Mouse (Mus musculus) Muller cell, postnatal 12 days (primary cell): Measurements from ENCODE around the gene Olfr608.
"Not testable (repeated sequence)": the region's sequence is repeated elsewhere in the genome, so short reads cannot be mapped to it uniquely, and the experiment has no call there.

Experiments
- DNase-seq: peaks from one replicate; pipeline ENCODE4 v3.0.0-alpha.2; 2015; ENCODE audit errors: inconsistent ontology term

The Olfr608 gene

DNA sequence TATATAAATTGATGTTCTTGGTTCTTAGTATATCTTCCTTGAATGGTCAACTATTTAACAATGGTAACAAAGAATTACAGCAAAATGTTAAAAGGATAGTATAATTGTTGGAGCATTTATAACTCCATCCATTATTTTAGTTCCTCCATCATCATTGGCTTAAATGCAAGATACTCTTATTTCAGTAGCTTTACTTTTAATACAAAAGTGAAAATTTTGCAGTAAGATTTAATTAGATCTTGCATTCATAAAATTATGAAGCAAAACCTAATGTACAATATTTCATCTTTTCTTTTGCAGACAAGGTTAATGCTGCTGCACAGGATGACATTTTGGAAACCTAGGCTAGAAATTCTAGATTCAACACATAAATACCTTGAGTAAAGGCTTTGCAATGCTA, at the start of gene Olfr608:
TSS of gene Olfr608 (plus strand) at position 301 of the 400 bp plus-strand sequence.
- no peak for DNase-seq

DNA sequence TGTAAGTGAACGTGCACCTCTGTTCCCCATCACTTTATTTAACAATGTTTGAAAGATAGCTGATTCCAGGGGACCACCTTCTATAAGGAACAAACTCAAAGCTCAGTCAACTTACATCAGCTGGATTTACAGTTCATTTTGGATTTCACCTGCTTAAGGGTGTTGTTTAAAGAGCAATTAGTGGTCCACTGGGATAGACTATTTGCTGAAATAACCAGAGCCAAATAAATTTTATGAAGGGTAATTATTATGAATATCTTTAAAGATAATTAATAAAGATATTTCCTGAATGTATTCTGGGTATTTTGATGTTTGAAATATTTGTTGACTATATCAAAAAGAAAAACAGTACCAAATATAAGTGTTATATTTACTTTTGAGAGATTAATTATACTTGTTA, 24.3 kb upstream of the Olfr608 start, which contains the start of gene Olfr605:
TSS of gene Olfr605 (minus strand) at position 101 of the 400 bp plus-strand sequence.
- DNase-seq: no peak

- no peak for DNase-seq
Measured at GRCm38 (mm10) chr7:103448746-103449145, 20.9 kb upstream of the Olfr608 start, which contains the start of gene Olfr606. TSS of gene Olfr606 (plus strand) at chr7:103449046.

DNA sequence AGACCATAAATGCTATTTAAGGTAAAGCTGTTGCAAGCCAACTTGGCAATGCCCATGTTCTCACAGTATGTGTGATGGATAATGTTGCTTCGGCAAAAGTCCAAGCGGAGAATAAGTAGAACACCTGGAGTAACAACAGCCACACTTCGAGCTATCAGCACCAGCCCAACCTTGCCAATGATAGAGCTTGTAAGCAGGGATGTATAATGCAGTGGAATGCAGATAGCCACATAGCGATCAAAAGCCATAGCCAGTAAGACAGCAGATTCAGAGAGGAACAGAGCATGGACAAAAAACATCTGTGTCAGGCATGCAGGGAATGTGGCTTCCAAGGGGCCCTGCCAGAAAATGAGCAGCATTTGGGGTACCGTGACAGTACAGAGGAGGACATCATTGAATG, 9.1 kb upstream of the Olfr608 start:
- no peak for DNase-seq

DNA sequence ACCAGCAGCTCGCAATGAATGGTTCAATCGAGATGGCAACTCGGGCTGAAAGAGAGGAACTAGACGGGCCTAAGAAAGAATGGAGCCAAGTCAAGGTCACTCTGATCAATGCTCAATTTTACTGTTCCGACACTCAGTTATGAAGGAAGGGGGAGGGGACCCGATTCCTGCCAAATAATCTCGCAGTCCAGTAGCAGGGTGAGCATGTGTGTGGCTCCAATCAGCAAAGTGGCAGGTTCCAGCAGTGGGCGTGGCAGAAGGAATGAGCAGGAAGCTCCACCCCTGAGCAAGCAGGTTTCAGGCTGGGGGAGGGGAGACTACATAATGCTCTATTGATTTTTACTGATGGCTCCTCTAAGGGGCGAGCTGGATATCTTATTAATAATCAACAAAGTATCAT, 7.4 kb downstream of the Olfr608 start:
- not testable (repeated sequence) for DNase-seq

DNA sequence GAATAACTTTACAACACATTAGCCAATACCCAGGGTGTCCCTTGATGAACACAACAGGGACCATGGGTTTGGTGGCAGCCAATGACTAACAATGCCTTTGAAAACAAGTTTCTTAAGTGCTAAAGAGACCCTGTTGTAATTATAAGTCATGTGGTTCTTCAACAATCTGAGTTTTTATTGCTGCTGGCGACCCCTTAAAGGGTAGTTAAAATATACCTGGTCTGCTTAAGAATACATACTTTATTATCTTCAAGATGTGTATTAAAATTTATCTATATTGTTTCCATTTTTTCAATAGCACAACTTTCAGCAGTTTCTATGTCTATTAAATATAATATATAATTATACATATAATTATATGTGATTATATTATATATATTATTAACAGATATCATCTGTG, 28.3 kb downstream of the Olfr608 start, which contains the start of gene Olfr609:
TSS of gene Olfr609 (minus strand) at position 101 of the 400 bp plus-strand sequence.
- no peak for DNase-seq

- no peak for DNase-seq
Measured at GRCm38 (mm10) chr7:103512022-103512421, 42.3 kb downstream of the Olfr608 start, which contains the start of gene Olfr610. TSS of gene Olfr610 (minus strand) at chr7:103512122.

DNA sequence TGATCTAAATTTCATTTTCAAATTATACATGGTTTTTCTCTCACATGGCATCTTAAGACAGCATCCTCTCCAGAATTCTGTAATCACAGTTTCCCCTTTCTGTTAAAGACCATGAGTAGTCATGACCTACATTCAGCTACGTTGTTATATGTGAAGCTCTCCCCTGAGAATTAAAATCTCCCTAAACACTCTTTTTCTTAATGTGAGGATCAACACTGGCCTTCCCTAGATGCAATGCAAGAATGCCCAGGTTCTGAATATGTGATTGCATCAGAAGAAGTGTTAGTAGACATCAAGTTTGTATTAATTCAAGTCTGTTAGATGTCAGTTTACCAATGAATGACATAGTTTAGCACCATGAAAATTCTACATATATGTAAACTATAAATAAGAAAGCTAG, 51.1 kb downstream of the Olfr608 start, which contains the start of gene Olfr611:
TSS of gene Olfr611 (minus strand) at position 101 of the 400 bp plus-strand sequence.
- DNase-seq: not testable (repeated sequence)
